ENCODE assay signal across 14 mouse cellular contexts in the genomic region with DNA sequence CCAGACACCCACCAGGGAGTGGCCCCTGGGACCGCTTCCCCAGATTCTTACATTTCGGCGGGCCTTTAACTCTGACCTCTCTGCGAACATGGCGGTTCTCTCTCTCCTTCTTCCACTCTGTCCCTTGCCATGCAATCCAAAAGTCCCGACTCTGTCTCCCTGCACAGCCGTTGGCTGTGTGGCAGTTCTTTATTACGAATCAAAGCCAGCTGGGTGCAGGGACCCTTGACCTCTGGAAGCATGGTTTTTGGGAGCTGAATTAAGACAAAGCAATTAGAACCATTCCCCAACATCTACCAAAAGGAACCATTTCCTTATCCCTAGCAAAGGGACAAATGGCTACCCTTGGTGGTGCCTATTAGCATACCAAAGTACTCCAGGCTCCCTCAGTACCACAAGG. TPM values are rescaled to one million over a fixed set of nuclear protein-coding genes. Genes with fewer than 3 reads are reported as not detected.
"Had no signal": no experiment of that assay in that cellular context is flagged by ENCODE, and none has a peak within 500 bp of the region (broad histone marks: within the 10 kb centered on the region; RNA-seq: fewer than 3 reads in every experiment).

No protein-coding gene starts in this region.

- ATAC-seq: liver, embryonic 12.5 days; midbrain, embryonic 15.5 days had no signal

- H3K36me3 ChIP-seq: limb, embryonic 13.5 days; liver, embryonic 12.5 days; midbrain, embryonic 15.5 days had no signal

- DNase-seq: kidney, adult 8-10 months; kidney, postnatal 25 days; lung, embryonic 14.5 days; lung, postnatal 10 days; lung, postnatal 4 days; right cerebral cortex, adult 18-20 months; spleen, adult 18-20 months; thymus, adult 18-20 months; thymus, postnatal 14 days had no signal

- H3K9me3 ChIP-seq: limb, embryonic 13.5 days; liver, embryonic 12.5 days; midbrain, embryonic 10.5 days; midbrain, embryonic 15.5 days had no signal

- H3K4me3 ChIP-seq: limb, embryonic 13.5 days; liver, embryonic 12.5 days; midbrain, embryonic 10.5 days; midbrain, embryonic 15.5 days had no signal

- H3K4me2 ChIP-seq: limb, embryonic 13.5 days; liver, embryonic 12.5 days; lung, embryonic 14.5 days; midbrain, embryonic 15.5 days had no signal

- H3K27me3 ChIP-seq: limb, embryonic 13.5 days; liver, embryonic 12.5 days; midbrain, embryonic 15.5 days had no signal

- H3K27ac ChIP-seq: limb, embryonic 13.5 days; liver, embryonic 12.5 days; midbrain, embryonic 10.5 days; midbrain, embryonic 15.5 days had no signal

- H3K9ac ChIP-seq: limb, embryonic 13.5 days; liver, embryonic 12.5 days; lung, embryonic 14.5 days; midbrain, embryonic 15.5 days had no signal

RNA-seq across cellular contexts. Expression of gene Cavin4, which starts 19.8 kb away (rescaled TPM):
- total RNA-seq: megakaryocyte, adult 5-6 weeks had no signal
